Mouse (Mus musculus): Measurements from ENCODE around the gene Ntan1. TPM values are rescaled to one million over a fixed set of nuclear protein-coding genes. Genes with fewer than 3 reads are reported as not detected.

Gene Ntan1
- polyA plus RNA-seq, 1 experiment: 60.5 TPM

DNA sequence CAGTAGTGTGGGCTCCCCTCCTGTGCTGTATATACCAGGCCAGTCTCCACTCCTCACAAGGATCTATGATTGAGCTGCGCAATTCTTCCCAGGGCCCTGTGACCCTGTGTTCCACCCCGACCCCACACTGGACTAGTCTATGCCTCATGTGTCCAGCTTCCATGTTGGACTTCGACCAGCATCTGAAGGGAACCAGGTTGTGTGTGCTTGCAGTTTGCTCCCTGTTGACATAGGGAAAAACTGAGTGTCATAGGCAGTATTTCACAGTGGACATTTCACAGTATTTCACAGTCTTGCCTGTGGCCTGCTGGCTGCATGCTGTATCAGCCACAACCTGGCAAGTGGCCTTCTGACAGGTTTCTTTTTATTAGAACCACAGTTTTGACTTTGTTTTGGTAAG is 5.4 kb upstream of the Ntan1 start:
- 81% methylated on average over 3 of the region's 3 CpGs for WGBS
- TF ChIP-seq CTCF (conservative IDR thresholded peaks at IDR 0.05; ENCODE audit: insufficient read depth, insufficient read length, low read depth, low read length): no peak
- no peak for TF ChIP-seq POLR2A (IDR thresholded peaks at IDR 0.05; ENCODE audit: low read depth, low read length)
- Histone ChIP-seq H3K4me1 (ENCODE audit: control insufficient read depth, insufficient read depth, low read length) (no peaks in the 10 kb centered on the region), H3K36me3 (ENCODE audit: control insufficient read depth, insufficient read depth, low read length) (0 out of 2 replicates have a peak, but pooled peaks cover 2% of the 10 kb centered on the region), H3K27ac (ENCODE audit: insufficient read depth, low read depth, low read length) (no peak overlapping the region), H3K27me3 (replicated peaks; ENCODE audit: control insufficient read depth, insufficient read depth, low read length) (no peaks in the 10 kb centered on the region), H3K4me3 (ENCODE audit: insufficient read depth, low read depth, low read length) (no peak overlapping the region)
- DNase-seq: no peak

DNA sequence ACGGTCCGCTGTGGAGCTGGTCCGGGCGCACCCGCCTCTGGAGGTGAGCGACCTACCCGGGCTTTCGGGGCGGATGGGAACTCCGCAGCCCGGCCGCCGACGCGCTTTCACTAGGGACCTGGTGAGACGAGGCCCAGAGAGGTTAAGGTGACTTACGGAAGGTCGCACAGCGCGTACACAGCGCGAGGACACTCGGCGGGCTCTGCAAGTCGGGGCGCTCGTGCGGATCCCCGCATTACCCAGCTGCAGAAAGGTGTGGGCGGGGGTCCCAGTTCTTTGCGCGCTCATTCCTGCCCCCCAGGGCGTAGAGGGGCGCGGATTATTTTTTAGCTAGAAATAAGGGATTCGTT is 724 bp downstream of the Ntan1 start:
- WGBS: under 1% methylated on average over 36 of the region's 36 CpGs
- TF ChIP-seq POLR2A (IDR thresholded peaks at IDR 0.05; ENCODE audit: low read depth, low read length) (no peak), CTCF (conservative IDR thresholded peaks at IDR 0.05; ENCODE audit: insufficient read depth, insufficient read length, low read depth, low read length) (no peak)

DNA sequence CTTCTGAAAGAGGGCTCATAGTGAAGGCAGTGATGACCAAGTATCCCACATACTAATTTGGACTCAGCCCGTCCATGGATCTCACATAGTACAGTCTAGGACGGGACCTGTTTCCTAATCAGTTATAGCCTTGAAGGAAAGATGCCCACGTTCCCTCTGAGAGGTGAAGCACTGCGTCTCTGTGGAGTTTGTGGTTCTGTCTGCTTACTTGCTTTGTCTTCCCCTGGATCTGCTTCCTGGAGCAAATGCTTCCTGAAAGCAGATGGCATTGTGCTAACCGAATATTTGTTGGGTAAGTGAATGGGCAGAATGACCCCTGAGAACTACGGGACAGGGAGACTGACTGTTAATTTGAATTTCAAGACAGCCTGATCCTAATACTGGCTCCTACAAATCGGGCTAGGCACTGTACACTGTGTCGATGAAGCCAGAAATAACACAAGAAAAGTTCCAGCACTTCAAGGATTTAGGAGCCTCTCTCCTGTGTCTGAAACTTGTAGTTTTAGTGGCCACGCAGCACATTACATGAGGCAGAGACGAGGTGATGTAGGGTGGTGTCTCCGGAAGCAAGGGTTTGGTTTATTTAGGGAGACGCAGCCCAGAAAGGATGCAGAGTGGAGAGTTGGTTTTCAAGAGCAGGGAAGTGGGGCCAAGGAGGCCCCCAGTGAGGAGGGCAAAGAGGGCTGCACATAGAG is 1.3 kb downstream of the Ntan1 start:
- peak; percentile 10 for DNase-seq
- H3K4me3 ChIP-seq (ENCODE audit: insufficient read depth, low read depth, low read length): peak overlapping the region; percentile 81
- no peaks in the 10 kb centered on the region for H3K27me3 ChIP-seq (replicated peaks; ENCODE audit: control insufficient read depth, insufficient read depth, low read length)
- no peak overlapping the region; the same call in 1 of the 2 replicates for H3K27ac ChIP-seq (ENCODE audit: insufficient read depth, low read depth, low read length)
- TF ChIP-seq POLR2A (IDR thresholded peaks at IDR 0.05; ENCODE audit: low read depth, low read length) (no peak), CTCF (conservative IDR thresholded peaks at IDR 0.05; ENCODE audit: insufficient read depth, insufficient read length, low read depth, low read length) (no peak)
- H3K4me1 ChIP-seq (ENCODE audit: control insufficient read depth, insufficient read depth, low read length): peaks cover 3% of the 10 kb centered on the region; the same call in 1 of the 2 replicates
- 13% methylated on average over 12 of the region's 12 CpGs for WGBS
- H3K36me3 ChIP-seq (ENCODE audit: control insufficient read depth, insufficient read depth, low read length): no peaks in the 10 kb centered on the region

More for the DNA sequence above, 724 bp downstream of the Ntan1 start:
- H3K4me1 ChIP-seq (ENCODE audit: control insufficient read depth, insufficient read depth, low read length): peaks cover 3% of the 10 kb centered on the region; the same call in 1 of the 2 replicates
- no peaks in the 10 kb centered on the region for H3K27me3 ChIP-seq (replicated peaks; ENCODE audit: control insufficient read depth, insufficient read depth, low read length)
- peak overlapping the region; percentile 32 for H3K27ac ChIP-seq (ENCODE audit: insufficient read depth, low read depth, low read length)
- H3K4me3 ChIP-seq (ENCODE audit: insufficient read depth, low read depth, low read length): peak overlapping the region; percentile 81
- DNase-seq: no peak
- no peaks in the 10 kb centered on the region for H3K36me3 ChIP-seq (ENCODE audit: control insufficient read depth, insufficient read depth, low read length)

DNA sequence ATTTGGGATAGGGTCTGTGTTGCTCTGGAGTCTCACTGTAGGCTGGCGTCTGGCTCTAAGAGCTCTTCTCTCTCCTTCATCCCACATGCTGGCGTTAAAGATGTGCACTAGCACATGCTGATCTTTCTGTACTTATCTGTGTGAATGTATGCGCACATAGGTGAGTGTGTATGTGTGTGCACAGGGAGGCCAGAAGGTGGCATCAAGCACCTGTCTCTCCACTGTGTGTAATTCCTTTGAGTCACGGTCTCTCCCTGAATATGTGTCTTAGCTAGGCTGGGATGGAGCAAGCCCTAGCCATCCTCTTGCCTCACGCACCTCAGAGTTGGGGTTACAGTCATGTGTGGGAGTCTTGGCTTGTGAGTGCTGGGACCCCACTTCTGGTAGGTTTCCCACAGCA is 2.1 kb downstream of the Ntan1 start:
- Histone ChIP-seq H3K4me1 (ENCODE audit: control insufficient read depth, insufficient read depth, low read length) (peaks cover 3% of the 10 kb centered on the region; the same call in 1 of the 2 replicates), H3K27ac (ENCODE audit: insufficient read depth, low read depth, low read length) (no peak overlapping the region)

DNA sequence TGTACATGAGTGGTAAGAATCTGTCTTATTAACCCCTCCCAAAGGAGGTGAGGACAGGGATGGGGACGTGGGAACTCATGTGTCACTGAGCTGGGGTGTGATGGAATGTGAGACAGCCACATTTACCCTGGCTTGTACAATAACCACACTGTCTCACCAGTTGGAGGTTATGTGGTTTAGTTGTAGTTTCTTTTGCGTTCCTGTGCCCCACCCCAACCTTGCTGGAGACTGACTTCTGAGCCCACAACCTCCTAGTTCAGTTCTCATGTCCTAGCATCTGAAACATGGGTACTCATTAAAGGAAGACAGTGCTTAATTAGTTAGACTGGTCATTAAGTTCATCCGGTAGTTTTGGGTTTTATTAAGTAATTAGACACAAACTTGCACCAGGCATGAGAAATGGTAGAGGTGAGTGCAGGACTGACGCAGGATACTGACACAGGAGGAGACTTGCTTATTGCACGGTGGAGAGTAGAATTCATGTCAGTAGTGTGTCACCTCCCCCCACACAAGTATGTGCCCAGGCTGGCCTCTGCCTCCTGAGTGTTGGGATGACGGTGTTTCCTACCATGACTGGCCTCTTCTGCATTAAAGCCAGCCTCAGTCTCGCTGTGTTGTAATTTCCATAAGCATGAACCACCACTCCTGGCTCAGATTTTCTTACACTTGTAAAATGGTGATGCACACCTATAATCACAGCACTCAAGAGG is 7.3 kb downstream of the Ntan1 start:
- no peaks in the 10 kb centered on the region for H3K36me3 ChIP-seq (ENCODE audit: control insufficient read depth, insufficient read depth, low read length)
- no peak overlapping the region for H3K4me3 ChIP-seq (ENCODE audit: insufficient read depth, low read depth, low read length)
- TF ChIP-seq POLR2A (IDR thresholded peaks at IDR 0.05; ENCODE audit: low read depth, low read length) (no peak), CTCF (conservative IDR thresholded peaks at IDR 0.05; ENCODE audit: insufficient read depth, insufficient read length, low read depth, low read length) (no peak)
- no peaks in the 10 kb centered on the region for H3K27me3 ChIP-seq (replicated peaks; ENCODE audit: control insufficient read depth, insufficient read depth, low read length)
- 51% methylated on average over 7 of the region's 7 CpGs for WGBS
- no peak for DNase-seq
- no peak overlapping the region for H3K27ac ChIP-seq (ENCODE audit: insufficient read depth, low read depth, low read length)
- H3K4me1 ChIP-seq (ENCODE audit: control insufficient read depth, insufficient read depth, low read length): no peaks in the 10 kb centered on the region

More for the DNA sequence above, 2.1 kb downstream of the Ntan1 start:
- DNase-seq: no peak
- Histone ChIP-seq H3K4me3 (ENCODE audit: insufficient read depth, low read depth, low read length) (no peak overlapping the region; the same call in 1 of the 2 replicates), H3K36me3 (ENCODE audit: control insufficient read depth, insufficient read depth, low read length) (no peaks in the 10 kb centered on the region), H3K27me3 (replicated peaks; ENCODE audit: control insufficient read depth, insufficient read depth, low read length) (no peaks in the 10 kb centered on the region)
- 96% methylated on average over 5 of the region's 5 CpGs for WGBS
- TF ChIP-seq POLR2A (IDR thresholded peaks at IDR 0.05; ENCODE audit: low read depth, low read length): no peak
- TF ChIP-seq CTCF (conservative IDR thresholded peaks at IDR 0.05; ENCODE audit: insufficient read depth, insufficient read length, low read depth, low read length): 0 out of 2 replicates have a peak, but pooled peaks have one; percentile 11

DNA sequence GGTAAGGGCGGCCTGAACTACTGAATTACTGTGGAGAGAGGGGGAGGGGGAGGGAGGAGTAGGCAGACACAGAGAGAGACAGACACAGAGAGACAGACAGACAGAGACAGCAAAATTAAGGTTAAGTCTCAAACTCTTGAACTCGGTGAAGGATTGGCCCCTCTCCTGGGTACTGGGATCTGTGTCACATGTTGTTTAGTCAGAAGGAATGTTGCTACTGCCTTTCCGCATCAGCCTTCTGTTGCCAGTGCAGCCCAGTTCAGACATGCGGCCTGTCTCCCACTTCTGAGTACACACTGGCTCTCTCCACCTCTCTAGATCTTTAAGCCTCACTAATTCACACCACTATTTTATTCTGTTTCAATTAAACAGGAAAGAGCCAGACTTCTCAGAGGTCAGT is 7.9 kb downstream of the Ntan1 start:
- DNase-seq: no peak
- no peak for TF ChIP-seq CTCF (conservative IDR thresholded peaks at IDR 0.05; ENCODE audit: insufficient read depth, insufficient read length, low read depth, low read length)
- no peak for TF ChIP-seq POLR2A (IDR thresholded peaks at IDR 0.05; ENCODE audit: low read depth, low read length)
- no peaks in the 10 kb centered on the region for H3K27me3 ChIP-seq (replicated peaks; ENCODE audit: control insufficient read depth, insufficient read depth, low read length)
- 70% methylated on average over 4 of the region's 4 CpGs for WGBS
- no peak overlapping the region for H3K27ac ChIP-seq (ENCODE audit: insufficient read depth, low read depth, low read length)
- H3K4me1 ChIP-seq (ENCODE audit: control insufficient read depth, insufficient read depth, low read length): no peaks in the 10 kb centered on the region
- H3K36me3 ChIP-seq (ENCODE audit: control insufficient read depth, insufficient read depth, low read length): no peaks in the 10 kb centered on the region
- no peak overlapping the region for H3K4me3 ChIP-seq (ENCODE audit: insufficient read depth, low read depth, low read length)

DNA sequence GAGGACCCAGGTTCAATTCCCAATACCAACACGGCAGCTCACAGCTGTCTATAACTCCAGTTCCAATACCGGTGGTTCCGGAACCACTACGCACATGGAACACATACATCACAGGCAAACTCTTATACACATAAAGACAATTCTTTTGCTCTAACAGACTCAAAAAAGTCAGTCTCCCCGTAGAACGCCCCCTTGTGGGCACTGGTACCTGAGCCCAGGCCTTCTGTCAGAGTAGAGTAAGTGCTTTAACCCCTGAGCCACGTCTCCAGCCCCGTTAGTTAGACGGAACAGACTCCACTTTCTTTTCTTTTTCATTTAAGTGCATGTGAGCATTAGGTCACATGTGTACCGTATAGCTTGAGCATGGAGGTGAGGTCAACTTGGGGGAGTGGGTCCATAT is 11.8 kb downstream of the Ntan1 start:
- Histone ChIP-seq H3K27ac (ENCODE audit: insufficient read depth, low read depth, low read length) (no peak overlapping the region), H3K27me3 (replicated peaks; ENCODE audit: control insufficient read depth, insufficient read depth, low read length) (no peaks in the 10 kb centered on the region), H3K4me3 (ENCODE audit: insufficient read depth, low read depth, low read length) (no peak overlapping the region), H3K4me1 (ENCODE audit: control insufficient read depth, insufficient read depth, low read length) (no peaks in the 10 kb centered on the region), H3K36me3 (ENCODE audit: control insufficient read depth, insufficient read depth, low read length) (peaks cover 2% of the 10 kb centered on the region; the same call in 1 of the 2 replicates)
- no peak for DNase-seq
- WGBS: 91% methylated on average over 10 of the region's 10 CpGs
- TF ChIP-seq CTCF (conservative IDR thresholded peaks at IDR 0.05; ENCODE audit: insufficient read depth, insufficient read length, low read depth, low read length) (no peak), POLR2A (IDR thresholded peaks at IDR 0.05; ENCODE audit: low read depth, low read length) (no peak)

Measured in kidney, adult 2 months (tissue).